ENCODE assay signal across 12 mouse cellular contexts in genomic region chr5:115553801-115554420, GRCm38 (mm10).
"Had no signal": no experiment of that assay in that cellular context is flagged by ENCODE, and none has a peak within 500 bp of the region (broad histone marks: within the 10 kb centered on the region; RNA-seq: fewer than 3 reads in every experiment).

No protein-coding gene starts in this region.

- ATAC-seq: lung, postnatal 0 days; midbrain, embryonic 13.5 days had no signal

- H3K9me3 ChIP-seq: limb, embryonic 10.5 days; liver, embryonic 15.5 days; midbrain, embryonic 13.5 days had no signal

- H3K27ac ChIP-seq: left cerebral cortex, adult 2 months; limb, embryonic 10.5 days; liver, embryonic 15.5 days; midbrain, embryonic 13.5 days had no signal

- H3K27me3 ChIP-seq: liver, embryonic 15.5 days; midbrain, embryonic 13.5 days had no signal

- DNase-seq: lung, adult 2 months; lung, postnatal 36 days; right cerebral cortex, adult 18-20 months; right cerebral cortex, postnatal 25 days; thymus, adult 18-20 months; thymus, postnatal 14 days had no signal

- H3K4me2 ChIP-seq: liver, embryonic 11.5 days; liver, embryonic 15.5 days; midbrain, embryonic 13.5 days had no signal

- H3K9ac ChIP-seq: liver, embryonic 15.5 days; midbrain, embryonic 13.5 days had no signal

- H3K4me3 ChIP-seq: left cerebral cortex, adult 2 months; limb, embryonic 10.5 days; liver, embryonic 15.5 days; midbrain, embryonic 13.5 days had no signal
